Mouse (Mus musculus) liver, embryonic 14.5 days (tissue): ENCODE data around the gene Fam71f1. TPM values are rescaled to one million over a fixed set of nuclear protein-coding genes. Genes with fewer than 3 reads are reported as not detected.

Experiments used
- ATAC-seq: fragments of 200-750 bp; cut with Nextera tagmentation; 2 replicates; pipeline ENCODE4 v1.8.0; 2017; ENCODE audit warnings: moderate number of reproducible peaks, mild to moderate bottlenecking, moderate library complexity; ENCODE audit not compliant: insufficient read depth
- DNase-seq, 3 experiments: peaks; one replicate each; pipeline ENCODE4 v3.0.0-alpha.2; 2012 to 2013; ENCODE audit warnings: low read depth in 3 of 3, low spot score in 3 of 3
- H3K27ac ChIP-seq: fragments of 300-500 bp; sonication (generic); 2 replicates; pipeline ENCODE4 v1.5.1; 2014; ENCODE audit warnings: moderate library complexity, mild to moderate bottlenecking, control low read depth, inconsistent platforms
- H3K27me3 ChIP-seq: fragments of 300-500 bp; sonication (generic); 2 replicates; pipeline ENCODE4 v1.6.1; 2014; ENCODE audit warnings: mild to moderate bottlenecking, low read length, moderate library complexity; ENCODE audit not compliant: control insufficient read depth, insufficient read depth
- H3K36me3 ChIP-seq: fragments of 300-500 bp; sonication (generic); replicated peaks from 2 replicates; pipeline ENCODE4 v1.6.1; 2014; ENCODE audit warnings: low read depth; ENCODE audit not compliant: control insufficient read depth, insufficient read depth
- H3K4me1 ChIP-seq, 2 experiments: fragments of 200-500 bp in 1 of 2; fragments of 300-500 bp in 1 of 2; sonication (generic) in 1 of 2; replicated peaks; 2 replicates each; pipeline ENCODE4 v1.6.1; 2012 to 2014; ENCODE audit warnings: antibody characterized with exemption in 1 of 2, inconsistent platforms in 1 of 2, low read length in 1 of 2; ENCODE audit not compliant: control insufficient read depth in 2 of 2, insufficient read depth in 2 of 2
- H3K4me2 ChIP-seq: fragments of 300-500 bp; sonication (generic); 2 replicates; pipeline ENCODE4 v1.6.1; 2014; ENCODE audit warnings: low read depth, mild to moderate bottlenecking, control low read depth, moderate library complexity
- H3K4me3 ChIP-seq, 2 experiments: fragments of 200-500 bp in 1 of 2; fragments of 300-500 bp in 1 of 2; sonication (generic) in 1 of 2; 2 replicates each; pipeline ENCODE4 v1.5.1; 2012 to 2014; ENCODE audit warnings: low read depth in 2 of 2, low read length in 2 of 2, mild to moderate bottlenecking in 2 of 2, control low read depth in 1 of 2, inconsistent platforms in 1 of 2, moderate library complexity in 1 of 2; ENCODE audit not compliant: insufficient read depth in 1 of 2
- H3K9ac ChIP-seq: fragments of 300-500 bp; sonication (generic); replicated peaks from 2 replicates; pipeline ENCODE4 v1.6.1; 2014; ENCODE audit warnings: mild to moderate bottlenecking, control low read depth, moderate library complexity
- H3K9me3 ChIP-seq: fragments of 300-500 bp; sonication (generic); 2 replicates; pipeline ENCODE4 v1.6.1; 2016; ENCODE audit warnings: low read length, mixed read lengths; ENCODE audit not compliant: control insufficient read depth
- CTCF ChIP-seq: IDR thresholded peaks from 2 replicates; pipeline ENCODE4 v1.5.1; 2016; ENCODE audit warnings: antibody characterized with exemption, low read depth, control low read depth
- EP300 ChIP-seq: IDR thresholded peaks from 2 replicates; pipeline ENCODE4 v1.6.1; 2016; ENCODE audit warnings: antibody characterized with exemption, low read depth
- WGBS: fragments of 180-500 bp; shearing (Covaris S2); extraction: QIAGEN DNeasy Blood & Tissue Kit; methylation state at CpG from one replicate; pipeline ENCODE4 v1.1.7; 2014; ENCODE audit not compliant: insufficient replicate concordance; 5-methylcytosine and 5-hydroxymethylcytosine counted together
- polyA plus RNA-seq, 2 experiments: library from polyadenylated mRNA; depleted of rRNA in 1 of 2; stranded (reverse) in 1 of 2; unstranded in 1 of 2; fragments of >200 nt; fragmentation: Nextera tagmentation in 1 of 2; extraction: Ambion mirVana in 1 of 2; gene quantifications; 2 replicates each; pipeline versions ENCODE4 v1.2.1 to v1.2.3; 2012 to 2014

Gene Fam71f1
- polyA plus RNA-seq, 2 experiments = not detected

DNA sequence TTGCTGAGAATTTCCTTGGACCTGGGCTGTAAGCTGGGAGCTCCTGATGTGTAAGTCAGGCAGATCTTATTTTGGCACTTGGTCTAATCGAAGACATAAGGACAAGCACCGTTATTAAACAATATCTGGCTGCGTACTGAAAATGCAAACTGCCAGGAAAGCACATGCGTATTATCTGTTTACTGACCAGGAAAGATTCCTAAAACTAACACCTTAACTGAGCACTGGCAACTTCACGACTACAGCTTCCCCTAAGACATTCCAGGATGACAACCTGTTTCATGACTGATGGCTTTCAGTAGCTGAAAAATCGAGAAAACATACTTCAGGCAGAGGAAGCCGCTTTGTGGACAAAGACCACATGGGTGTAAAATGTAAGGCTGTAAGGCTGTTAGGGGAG is 28.2 kb downstream of the Fam71f1 start:
- Histone ChIP-seq H3K27me3 (no peaks in the 10 kb centered on the region), H3K36me3 (no peaks in the 10 kb centered on the region), H3K9me3 (no peaks in the 10 kb centered on the region), H3K4me1 (peaks cover 9 to 12% of the 10 kb centered on the region in 2 experiments), H3K27ac (peak overlapping the region; percentile 34), H3K4me2 (peak overlapping the region; percentile 93), H3K9ac (peak overlapping the region; percentile 84), H3K4me3 (peak overlapping the region; percentile 87 to 95)
- DNase-seq = no peak
- TF ChIP-seq EP300 = no peak
- no peak for TF ChIP-seq CTCF
- 35% methylated on average over 7 of the region's 7 CpGs for WGBS
- no peak for ATAC-seq

DNA sequence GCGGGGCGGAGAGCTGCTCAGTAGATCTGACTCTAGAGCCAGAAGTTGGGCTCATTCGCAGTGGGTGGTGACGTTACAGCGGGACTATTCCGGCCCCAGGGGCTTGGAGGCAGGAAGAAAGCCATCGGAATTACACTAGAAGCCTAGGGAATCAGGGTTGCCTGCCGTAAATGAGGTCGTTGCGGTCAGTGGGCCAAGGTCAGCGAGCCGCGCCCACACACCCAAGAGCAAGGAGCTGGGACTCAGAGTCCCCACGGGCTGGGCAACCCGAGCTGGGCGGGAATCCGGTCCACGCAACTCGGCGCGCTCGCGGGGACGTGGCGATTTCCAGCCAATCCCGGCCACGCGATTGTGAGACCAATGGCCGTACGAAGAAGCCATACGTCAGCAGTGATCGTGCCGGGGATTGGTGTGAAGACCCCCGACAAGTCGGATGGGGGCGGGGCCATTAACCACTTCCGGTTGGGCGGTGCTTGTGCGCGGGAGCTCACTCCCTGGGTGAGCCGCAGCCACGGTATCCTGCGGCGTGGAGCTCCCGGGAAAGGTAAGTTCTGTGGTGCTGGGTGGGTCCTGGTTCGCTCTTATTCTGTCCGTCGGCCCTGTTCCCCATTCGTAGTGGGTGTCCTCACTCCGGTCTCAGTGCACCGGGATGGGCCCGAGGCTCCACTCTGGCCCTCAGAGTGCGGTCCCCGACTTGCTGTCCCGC is 28.9 kb downstream of the Fam71f1 start, which contains the start of gene Calu:
Gene Calu, plus strand, starts transcription at position 405 of the 706 bp plus-strand sequence.
- Histone ChIP-seq H3K4me2 (peak within 1 kb of the TSS; percentile 93), H3K4me3 (peak within 1 kb of the TSS; percentile 87 to 95), H3K9ac (peak within 1 kb of the TSS; percentile 92), H3K4me1 (peaks cover 13 to 17% of the 10 kb centered on the region in 2 experiments), H3K27me3 (no peaks in the 10 kb centered on the region), H3K36me3 (no peaks in the 10 kb centered on the region), H3K9me3 (no peaks in the 10 kb centered on the region), H3K27ac (peak within 1 kb of the TSS; percentile 58)
- TF ChIP-seq CTCF = no peak
- TF ChIP-seq EP300 = no peak
- DNase-seq (peak; percentile 97), ATAC-seq (peak; percentile 97)
- WGBS = under 1% methylated on average over 55 of the region's 55 CpGs

DNA sequence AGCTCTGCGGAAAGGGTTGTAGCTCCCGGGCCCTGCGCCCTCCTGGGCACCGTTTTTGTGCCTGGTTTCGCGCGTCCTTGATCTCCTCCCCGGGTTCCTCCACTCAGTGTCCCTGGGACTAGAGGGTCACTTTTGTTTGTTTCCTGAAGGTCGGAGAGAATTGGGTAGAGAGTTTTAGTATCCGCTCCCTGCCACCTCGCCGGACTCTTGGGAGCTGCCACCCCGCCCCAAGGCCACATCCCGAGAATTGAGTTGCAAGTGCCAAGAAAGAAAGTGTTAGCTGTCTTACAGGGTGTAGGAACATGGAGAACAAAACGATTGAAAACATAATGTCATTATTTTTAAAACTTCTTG is 29.4 kb downstream of the Fam71f1 start:
- Histone ChIP-seq H3K9ac (peak overlapping the region; percentile 92), H3K27ac (peak overlapping the region; percentile 58), H3K27me3 (no peaks in the 10 kb centered on the region), H3K36me3 (no peaks in the 10 kb centered on the region), H3K4me1 (peaks cover 16 to 22% of the 10 kb centered on the region in 2 experiments), H3K9me3 (no peaks in the 10 kb centered on the region), H3K4me3 (peak overlapping the region; percentile 87 to 95), H3K4me2 (peak overlapping the region; percentile 93)
- DNase-seq (no peak), ATAC-seq (peak; percentile 9)
- under 1% methylated on average over 15 of the region's 15 CpGs for WGBS
- TF ChIP-seq EP300 (no peak), CTCF (no peak)

DNA sequence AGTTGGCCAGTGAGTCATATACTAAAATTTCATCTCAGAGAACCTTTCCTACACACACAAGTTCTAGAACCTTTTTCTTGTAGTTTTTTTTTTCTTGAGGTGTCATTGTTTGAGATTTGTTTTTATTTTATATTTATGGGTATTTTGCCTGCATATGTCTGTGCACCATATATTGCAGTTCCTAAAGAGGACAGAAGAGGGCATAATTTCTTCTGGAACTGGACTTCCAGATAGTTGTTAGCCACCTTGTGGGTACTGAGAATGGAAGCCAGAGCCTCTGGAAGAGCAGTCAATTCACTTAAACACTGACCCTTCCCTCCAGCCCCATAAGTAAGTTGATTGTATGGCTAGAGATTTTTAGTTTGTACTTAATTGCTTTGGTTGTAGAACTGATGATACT is 32.7 kb downstream of the Fam71f1 start:
- peak in 1 of 3 experiments; percentile 16 for DNase-seq
- H3K9me3 ChIP-seq = no peaks in the 10 kb centered on the region

DNA sequence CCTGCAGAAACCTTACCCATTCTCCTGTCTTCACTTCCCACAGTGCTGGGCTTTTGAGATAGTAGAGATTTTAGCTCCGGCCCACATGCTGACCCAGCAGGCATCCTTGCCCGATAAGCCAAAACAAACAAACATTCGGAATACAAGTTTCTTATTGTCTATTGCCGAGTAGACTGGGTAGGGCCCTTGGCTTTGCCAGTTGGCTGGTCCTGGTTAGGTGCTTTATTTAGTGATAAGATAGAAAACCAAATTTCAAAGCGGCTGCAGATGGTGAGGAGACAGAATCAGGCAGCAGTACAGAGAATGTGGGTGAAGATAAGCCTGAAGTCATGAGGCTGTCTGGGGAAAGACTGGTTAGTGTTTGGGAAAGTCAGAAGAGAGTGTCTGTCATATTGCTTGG is 33.9 kb downstream of the Fam71f1 start:
- Histone ChIP-seq H3K27me3 (no peaks in the 10 kb centered on the region), H3K36me3 (peaks cover 11% of the 10 kb centered on the region), H3K9ac (no peak overlapping the region), H3K27ac (no peak overlapping the region), H3K4me2 (peak overlapping the region; percentile 29), H3K4me3 (no peak overlapping the region), H3K4me1 (peaks cover 14 to 23% of the 10 kb centered on the region in 2 experiments), H3K9me3 (no peaks in the 10 kb centered on the region)
- peak; percentile 38; the same call in 1 of the 2 replicates for ATAC-seq
- DNase-seq = peak; percentile 23 to 35 (median 32)
- TF ChIP-seq EP300 = peak; percentile 57; the same call in 1 of the 2 replicates
- TF ChIP-seq CTCF = no peak
- WGBS = 10% methylated on average over 5 of the region's 5 CpGs

More for the DNA sequence above, 32.7 kb downstream of the Fam71f1 start:
- H3K27ac ChIP-seq = no peak overlapping the region
- TF ChIP-seq EP300 = no peak
- peak; percentile 37; the same call in 1 of the 2 replicates for TF ChIP-seq CTCF
- peaks cover 3% of the 10 kb centered on the region; the same call in 1 of the 2 replicates for H3K36me3 ChIP-seq
- no peak overlapping the region for H3K9ac ChIP-seq
- H3K4me3 ChIP-seq = no peak overlapping the region
- peaks cover 16 to 22% of the 10 kb centered on the region in 2 experiments for H3K4me1 ChIP-seq
- ATAC-seq = no peak
- no peaks in the 10 kb centered on the region for H3K27me3 ChIP-seq
- H3K4me2 ChIP-seq = no peak overlapping the region
